Mouse (Mus musculus): ENCODE data around the gene Cbr3.

DNA sequence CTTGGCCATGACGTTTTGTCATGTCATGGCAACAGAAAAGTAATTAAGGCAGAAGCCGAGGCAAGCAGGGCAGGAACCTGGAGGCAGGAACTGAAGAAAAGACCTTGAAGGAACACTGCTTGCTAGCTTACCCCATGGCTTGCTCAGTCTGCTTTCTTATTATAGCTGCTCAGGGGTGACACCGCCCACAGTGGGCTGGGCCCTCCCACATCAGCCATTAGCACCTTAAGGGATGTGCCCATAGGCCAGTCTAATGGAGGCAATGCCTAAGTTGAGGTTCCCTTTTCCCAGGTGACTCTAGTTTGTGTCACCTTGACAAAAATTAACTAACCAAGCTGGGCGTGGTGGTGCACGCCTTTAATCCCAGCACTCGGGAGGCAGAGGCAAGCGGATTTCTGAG lies 24.1 kb downstream of the Cbr3 start:
- TF ChIP-seq CTCF (IDR thresholded peaks at IDR 0.05; ENCODE audit: low read depth) (no peak), EP300 (IDR thresholded peaks at IDR 0.05; ENCODE audit: low read depth) (no peak)

Measured in liver, postnatal 0 days (tissue).